Mouse (Mus musculus) intestine, embryonic 16.5 days (tissue): ENCODE measurements at regions not wholly inside any gene's neighbourhood (a gene's known extent, or its start where the extent isn't known, plus 50 kb on each side); places are given as distances from the start of the nearest gene placed in this dataset.

ENCODE experiments used
- ATAC-seq: fragments of 200-750 bp; cut with Nextera tagmentation; 2 replicates; pipeline ENCODE4 v1.8.0; 2017; ENCODE audit warnings: moderate TSS enrichment, moderate library complexity
- H3K27ac ChIP-seq: fragments of 300-500 bp; sonication (generic); 2 replicates; pipeline ENCODE4 v1.5.1; 2014; ENCODE audit warnings: mild to moderate bottlenecking, low read length
- H3K27me3 ChIP-seq: fragments of 300-500 bp; sonication (generic); replicated peaks from 2 replicates; pipeline ENCODE4 v1.6.1; 2014; ENCODE audit warnings: low read length, control low read depth, mixed read lengths; ENCODE audit not compliant: control insufficient read depth, insufficient read depth
- H3K36me3 ChIP-seq: fragments of 300-500 bp; sonication (generic); 2 replicates; pipeline ENCODE4 v1.6.1; 2014; ENCODE audit warnings: low read length, control low read depth; ENCODE audit not compliant: control insufficient read depth, insufficient read depth
- H3K4me1 ChIP-seq: fragments of 300-500 bp; sonication (generic); 2 replicates; pipeline ENCODE4 v1.6.1; 2014; ENCODE audit warnings: low read length, control low read depth, mixed read lengths; ENCODE audit not compliant: control insufficient read depth, insufficient read depth
- H3K4me2 ChIP-seq: fragments of 300-500 bp; sonication (generic); 2 replicates; pipeline ENCODE4 v1.6.1; 2014; ENCODE audit warnings: low read depth, low read length, control low read depth
- H3K4me3 ChIP-seq: fragments of 300-500 bp; sonication (generic); 2 replicates; pipeline ENCODE4 v1.5.1; 2014; ENCODE audit warnings: mild to moderate bottlenecking, low read length
- H3K9ac ChIP-seq: fragments of 300-500 bp; sonication (generic); 2 replicates; pipeline ENCODE4 v1.6.1; 2014; ENCODE audit warnings: low read depth, low read length
- H3K9me3 ChIP-seq: fragments of 300-500 bp; sonication (generic); 2 replicates; pipeline ENCODE4 v1.6.1; 2016; ENCODE audit warnings: low read length, control low read depth; ENCODE audit not compliant: control insufficient read depth
- WGBS: fragments of 180-500 bp; shearing (Covaris S2); extraction: QIAGEN DNeasy Blood & Tissue Kit; methylation state at CpG from one replicate; pipeline ENCODE4 v1.1.7; 2014; 5-methylcytosine and 5-hydroxymethylcytosine counted together

GRCm38 (mm10) chr4:153688441-153688840, 205.8 kb upstream of the Ajap1 start:
- ATAC-seq = no peak
- H3K9ac ChIP-seq = no peak overlapping the region

GRCm38 (mm10) chr4:153693881-153694280, 211.3 kb upstream of the Ajap1 start:
- no peak for ATAC-seq
- H3K27me3 ChIP-seq = no peaks in the 10 kb centered on the region
- H3K9ac ChIP-seq = no peak overlapping the region
- 62% methylated on average over 12 of the region's 12 CpGs for WGBS
- H3K4me1 ChIP-seq = no peaks in the 10 kb centered on the region
- no peak overlapping the region for H3K27ac ChIP-seq
- no peaks in the 10 kb centered on the region for H3K36me3 ChIP-seq
- H3K9me3 ChIP-seq = no peaks in the 10 kb centered on the region
- H3K4me3 ChIP-seq = no peak overlapping the region
- no peak overlapping the region for H3K4me2 ChIP-seq

More at GRCm38 (mm10) chr4:153688441-153688840, 205.8 kb upstream of the Ajap1 start:
- H3K4me3 ChIP-seq = no peak overlapping the region
- no peaks in the 10 kb centered on the region for H3K27me3 ChIP-seq
- no peaks in the 10 kb centered on the region for H3K4me1 ChIP-seq
- 65% methylated on average over 8 of the region's 8 CpGs for WGBS
- no peaks in the 10 kb centered on the region for H3K36me3 ChIP-seq
- no peak overlapping the region for H3K27ac ChIP-seq
- H3K4me2 ChIP-seq = no peak overlapping the region
- no peaks in the 10 kb centered on the region for H3K9me3 ChIP-seq

- Histone ChIP-seq H3K27me3 (no peaks in the 10 kb centered on the region), H3K27ac (no peak overlapping the region), H3K4me2 (no peak overlapping the region), H3K4me1 (no peaks in the 10 kb centered on the region), H3K9ac (no peak overlapping the region), H3K4me3 (no peak overlapping the region), H3K9me3 (no peaks in the 10 kb centered on the region), H3K36me3 (no peaks in the 10 kb centered on the region)
- 45% methylated on average over 14 of the region's 14 CpGs for WGBS
- ATAC-seq = no peak
These were observed 213.9 kb upstream of the Ajap1 start for GRCm38 (mm10) chr4:153696426-153697040.

GRCm38 (mm10) chr4:153707218-153707617, 224.6 kb upstream of the Ajap1 start:
- no peaks in the 10 kb centered on the region for H3K36me3 ChIP-seq
- H3K9me3 ChIP-seq = no peaks in the 10 kb centered on the region
- no peaks in the 10 kb centered on the region for H3K27me3 ChIP-seq
- no peaks in the 10 kb centered on the region for H3K4me1 ChIP-seq
- no peak overlapping the region for H3K4me3 ChIP-seq
- no peak overlapping the region for H3K4me2 ChIP-seq
- no peak for ATAC-seq
- 69% methylated on average over 8 of the region's 8 CpGs for WGBS
- H3K9ac ChIP-seq = no peak overlapping the region
- H3K27ac ChIP-seq = no peak overlapping the region

- H3K27me3 ChIP-seq = no peaks in the 10 kb centered on the region
- H3K9me3 ChIP-seq = no peaks in the 10 kb centered on the region
- H3K36me3 ChIP-seq = no peaks in the 10 kb centered on the region
- no peak overlapping the region for H3K9ac ChIP-seq
- H3K4me1 ChIP-seq = no peaks in the 10 kb centered on the region
- WGBS = 55% methylated on average over 6 of the region's 6 CpGs
- no peak overlapping the region for H3K4me2 ChIP-seq
- ATAC-seq = no peak
- no peak overlapping the region for H3K4me3 ChIP-seq
- H3K27ac ChIP-seq = no peak overlapping the region
These were observed 232.5 kb upstream of the Ajap1 start for GRCm38 (mm10) chr4:153714995-153715645.

GRCm38 (mm10) chr4:153717273-153717672, 234.7 kb upstream of the Ajap1 start:
- Histone ChIP-seq H3K4me1 (no peaks in the 10 kb centered on the region), H3K9me3 (no peaks in the 10 kb centered on the region), H3K27me3 (no peaks in the 10 kb centered on the region), H3K36me3 (no peaks in the 10 kb centered on the region), H3K4me3 (no peak overlapping the region), H3K27ac (no peak overlapping the region), H3K4me2 (no peak overlapping the region), H3K9ac (no peak overlapping the region)
- WGBS = 71% methylated on average over 12 of the region's 12 CpGs
- ATAC-seq = no peak

GRCm38 (mm10) chr4:153724045-153724444, 233.0 kb upstream of the A430005L14Rik start:
- no peak overlapping the region for H3K9ac ChIP-seq
- no peaks in the 10 kb centered on the region for H3K4me1 ChIP-seq
- H3K4me3 ChIP-seq = no peak overlapping the region
- ATAC-seq = no peak
- H3K4me2 ChIP-seq = no peak overlapping the region
- H3K27ac ChIP-seq = no peak overlapping the region
- no peaks in the 10 kb centered on the region for H3K36me3 ChIP-seq
- no peaks in the 10 kb centered on the region for H3K27me3 ChIP-seq
- no peaks in the 10 kb centered on the region for H3K9me3 ChIP-seq
- WGBS = 82% methylated on average over 14 of the region's 14 CpGs

- H3K4me2 ChIP-seq = no peak overlapping the region
- no peak for ATAC-seq
- no peak overlapping the region for H3K4me3 ChIP-seq
- H3K9me3 ChIP-seq = no peaks in the 10 kb centered on the region
- 74% methylated on average over 10 of the region's 10 CpGs for WGBS
- H3K9ac ChIP-seq = no peak overlapping the region
- H3K4me1 ChIP-seq = no peaks in the 10 kb centered on the region
- no peaks in the 10 kb centered on the region for H3K27me3 ChIP-seq
- no peak overlapping the region for H3K27ac ChIP-seq
- H3K36me3 ChIP-seq = no peaks in the 10 kb centered on the region
These were observed 229.8 kb upstream of the A430005L14Rik start for GRCm38 (mm10) chr4:153727273-153727672.

GRCm38 (mm10) chr4:153727896-153728422, 229.1 kb upstream of the A430005L14Rik start:
- no peaks in the 10 kb centered on the region for H3K36me3 ChIP-seq
- WGBS = 43% methylated on average over 10 of the region's 10 CpGs
- no peaks in the 10 kb centered on the region for H3K27me3 ChIP-seq
- H3K4me1 ChIP-seq = no peaks in the 10 kb centered on the region
- H3K4me2 ChIP-seq = no peak overlapping the region
- H3K27ac ChIP-seq = no peak overlapping the region
- no peak overlapping the region for H3K4me3 ChIP-seq
- no peak for ATAC-seq
- no peaks in the 10 kb centered on the region for H3K9me3 ChIP-seq
- no peak overlapping the region for H3K9ac ChIP-seq
